Mouse (Mus musculus): ENCODE measurements around the gene Gabbr2. TPM values are rescaled to one million over a fixed set of nuclear protein-coding genes. Genes with fewer than 3 reads are reported as not detected.
A peak's percentile ranks its signal among the peaks of the same experiment; 100 is the strongest.

The Gabbr2 gene
- polyA plus RNA-seq, 1 experiment from 2014 or later = 16.4 TPM

DNA sequence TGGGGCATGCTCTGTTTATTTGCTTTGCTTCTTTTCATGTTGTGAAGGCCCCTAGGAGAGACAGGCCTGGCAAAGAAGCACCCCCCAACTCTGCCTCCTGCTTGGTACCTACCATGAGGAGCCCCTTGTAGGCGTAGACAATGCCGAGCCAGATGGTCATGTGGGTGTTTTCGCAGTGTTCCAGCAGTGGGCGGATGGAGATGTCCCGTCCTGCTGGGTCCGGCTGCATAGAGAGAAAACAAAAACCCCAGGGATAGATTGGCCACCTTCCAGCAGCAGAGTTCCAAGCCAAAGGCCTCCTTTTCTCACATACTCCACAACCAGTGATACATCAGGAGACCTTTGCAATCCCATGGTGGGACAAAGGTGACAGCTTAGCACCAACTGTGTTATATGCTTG lies 307.5 kb downstream of the Gabbr2 start:
- Histone ChIP-seq H3K4me2 (ENCODE audit: low read depth, low read length) (no peak overlapping the region), H3K9ac (replicated peaks; ENCODE audit: low read depth, low read length) (no peak overlapping the region), H3K4me3 (ENCODE audit: low read depth, low read length) (no peak overlapping the region), H3K9me3 (ENCODE audit: control insufficient read depth, low read length) (no peaks in the 10 kb centered on the region), H3K4me1 (ENCODE audit: control insufficient read depth, insufficient read depth, low read length) (no peaks in the 10 kb centered on the region), H3K36me3 (ENCODE audit: control insufficient read depth, insufficient read depth, low read length) (no peaks in the 10 kb centered on the region), H3K27ac (ENCODE audit: low read depth, low read length) (no peak overlapping the region), H3K27me3 (ENCODE audit: control insufficient read depth, insufficient read depth, low read length) (no peaks in the 10 kb centered on the region)
- WGBS = 41% methylated on average over 6 of the region's 6 CpGs
- ATAC-seq (ENCODE audit: low read depth) = 0 out of 2 replicates have a peak, but pooled peaks have one; percentile 31

DNA sequence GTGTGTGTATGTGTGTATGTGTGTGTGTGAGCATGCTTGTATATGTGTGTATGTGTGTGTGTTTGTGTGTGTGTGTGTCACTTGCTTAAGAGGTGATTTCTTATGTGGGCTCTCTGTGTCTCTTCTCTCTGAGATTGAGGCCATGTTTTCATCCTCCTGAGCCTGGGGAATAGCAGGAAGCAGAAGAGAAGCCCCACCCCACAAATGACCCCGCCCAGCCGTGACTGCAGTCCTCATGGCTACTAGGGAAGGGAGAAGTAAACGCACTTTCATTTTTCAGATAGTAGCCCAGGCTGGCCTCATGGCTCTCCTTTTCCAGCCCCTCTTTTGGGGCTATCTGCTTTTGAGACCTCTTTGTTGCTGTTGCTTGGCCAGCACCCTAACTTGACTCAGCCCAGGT lies 315.0 kb downstream of the Gabbr2 start:
- no peak overlapping the region for H3K4me2 ChIP-seq (ENCODE audit: low read depth, low read length)
- peaks cover 4% of the 10 kb centered on the region; the same call in 1 of the 2 replicates for H3K36me3 ChIP-seq (ENCODE audit: control insufficient read depth, insufficient read depth, low read length)
- no peaks in the 10 kb centered on the region for H3K4me1 ChIP-seq (ENCODE audit: control insufficient read depth, insufficient read depth, low read length)
- no peaks in the 10 kb centered on the region for H3K27me3 ChIP-seq (ENCODE audit: control insufficient read depth, insufficient read depth, low read length)
- H3K27ac ChIP-seq (ENCODE audit: low read depth, low read length) = no peak overlapping the region
- no peak overlapping the region for H3K9ac ChIP-seq (replicated peaks; ENCODE audit: low read depth, low read length)
- H3K4me3 ChIP-seq (ENCODE audit: low read depth, low read length) = no peak overlapping the region
- ATAC-seq (ENCODE audit: low read depth) = no peak
- WGBS = 66% methylated on average over 3 of the region's 3 CpGs
- H3K9me3 ChIP-seq (ENCODE audit: control insufficient read depth, low read length) = no peaks in the 10 kb centered on the region

- Histone ChIP-seq H3K27ac (ENCODE audit: low read depth, low read length) (no peak overlapping the region), H3K4me2 (ENCODE audit: low read depth, low read length) (no peak overlapping the region), H3K27me3 (ENCODE audit: control insufficient read depth, insufficient read depth, low read length) (no peaks in the 10 kb centered on the region), H3K9ac (replicated peaks; ENCODE audit: low read depth, low read length) (no peak overlapping the region), H3K36me3 (ENCODE audit: control insufficient read depth, insufficient read depth, low read length) (peaks cover 4% of the 10 kb centered on the region; the same call in 1 of the 2 replicates), H3K9me3 (ENCODE audit: control insufficient read depth, low read length) (no peaks in the 10 kb centered on the region), H3K4me3 (ENCODE audit: low read depth, low read length) (no peak overlapping the region), H3K4me1 (ENCODE audit: control insufficient read depth, insufficient read depth, low read length) (no peaks in the 10 kb centered on the region)
- no peak for ATAC-seq (ENCODE audit: low read depth)
- WGBS = 68% methylated on average over 4 of the region's 4 CpGs
These were observed 315.7 kb downstream of the Gabbr2 start for GRCm38 (mm10) chr4:46675992-46676391.

DNA sequence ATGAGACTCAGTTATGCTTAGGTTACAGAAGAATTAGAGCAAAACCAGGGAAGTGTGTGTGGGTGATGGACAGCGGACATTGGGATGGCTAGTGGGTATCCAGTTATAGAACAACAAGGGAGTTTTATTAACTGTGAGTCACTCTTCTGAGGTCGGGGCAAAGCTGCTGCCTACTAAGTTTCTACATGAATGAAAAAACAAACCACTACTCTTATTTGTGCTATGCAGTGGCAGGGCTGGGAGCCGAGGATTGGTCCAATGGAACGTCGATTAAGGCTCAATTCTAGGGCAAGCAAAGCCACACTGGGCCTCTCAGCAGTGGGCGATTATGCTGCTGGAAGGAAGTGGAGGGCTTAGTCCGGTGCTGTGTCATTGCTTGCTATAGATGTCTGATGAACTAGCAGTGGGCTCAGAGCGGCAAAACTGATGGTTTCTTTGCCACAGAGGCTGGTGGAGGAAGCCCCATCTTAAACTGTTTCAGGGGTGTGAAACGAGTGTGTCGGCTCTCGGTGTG lies 316.3 kb downstream of the Gabbr2 start:
- H3K4me1 ChIP-seq (ENCODE audit: control insufficient read depth, insufficient read depth, low read length) = no peaks in the 10 kb centered on the region
- H3K36me3 ChIP-seq (ENCODE audit: control insufficient read depth, insufficient read depth, low read length) = peaks cover 4% of the 10 kb centered on the region; the same call in 1 of the 2 replicates
- no peak overlapping the region for H3K4me3 ChIP-seq (ENCODE audit: low read depth, low read length)
- 80% methylated on average over 11 of the region's 11 CpGs for WGBS
- no peak overlapping the region for H3K4me2 ChIP-seq (ENCODE audit: low read depth, low read length)
- H3K9ac ChIP-seq (replicated peaks; ENCODE audit: low read depth, low read length) = no peak overlapping the region
- H3K27me3 ChIP-seq (ENCODE audit: control insufficient read depth, insufficient read depth, low read length) = no peaks in the 10 kb centered on the region
- no peak overlapping the region for H3K27ac ChIP-seq (ENCODE audit: low read depth, low read length)
- ATAC-seq (ENCODE audit: low read depth) = no peak
- no peaks in the 10 kb centered on the region for H3K9me3 ChIP-seq (ENCODE audit: control insufficient read depth, low read length)

DNA sequence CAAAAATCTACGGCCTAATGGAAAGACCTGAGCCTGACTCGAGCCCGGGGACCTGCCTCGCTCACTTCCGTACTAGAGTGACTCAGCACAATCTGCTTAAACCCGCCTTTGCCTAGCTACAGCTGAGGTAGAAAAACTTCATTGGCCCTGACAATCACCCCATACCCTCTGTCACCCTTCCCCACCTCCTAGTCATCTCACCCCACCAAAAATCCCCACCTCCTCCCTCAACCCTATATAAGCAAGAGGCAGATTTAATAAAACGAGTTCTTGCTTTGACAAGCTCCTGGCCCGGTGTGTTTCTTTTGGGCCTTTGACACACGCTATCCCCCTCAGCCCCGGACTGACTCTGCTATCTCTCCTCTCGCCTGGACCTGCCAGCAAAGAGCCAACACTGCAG lies 323.1 kb downstream of the Gabbr2 start:
- no peak overlapping the region for H3K4me3 ChIP-seq (ENCODE audit: low read depth, low read length)
- H3K9ac ChIP-seq (replicated peaks; ENCODE audit: low read depth, low read length) = no peak overlapping the region
- no peaks in the 10 kb centered on the region for H3K9me3 ChIP-seq (ENCODE audit: control insufficient read depth, low read length)
- no peak overlapping the region for H3K4me2 ChIP-seq (ENCODE audit: low read depth, low read length)
- 64% methylated on average over 11 of the region's 11 CpGs for WGBS
- peaks cover 4% of the 10 kb centered on the region; the same call in 1 of the 2 replicates for H3K36me3 ChIP-seq (ENCODE audit: control insufficient read depth, insufficient read depth, low read length)
- H3K27ac ChIP-seq (ENCODE audit: low read depth, low read length) = no peak overlapping the region
- H3K27me3 ChIP-seq (ENCODE audit: control insufficient read depth, insufficient read depth, low read length) = no peaks in the 10 kb centered on the region
- no peak for ATAC-seq (ENCODE audit: low read depth)
- H3K4me1 ChIP-seq (ENCODE audit: control insufficient read depth, insufficient read depth, low read length) = peaks cover 7% of the 10 kb centered on the region; the same call in 1 of the 2 replicates

GRCm38 (mm10) chr4:46666420-46666819 lies 325.3 kb downstream of the Gabbr2 start:
- no peak overlapping the region for H3K4me3 ChIP-seq (ENCODE audit: low read depth, low read length)
- H3K4me1 ChIP-seq (ENCODE audit: control insufficient read depth, insufficient read depth, low read length) = peaks cover 7% of the 10 kb centered on the region; the same call in 1 of the 2 replicates
- no peak for ATAC-seq (ENCODE audit: low read depth)
- no peaks in the 10 kb centered on the region for H3K27me3 ChIP-seq (ENCODE audit: control insufficient read depth, insufficient read depth, low read length)
- 74% methylated on average over 5 of the region's 5 CpGs for WGBS
- no peak overlapping the region for H3K9ac ChIP-seq (replicated peaks; ENCODE audit: low read depth, low read length)
- H3K4me2 ChIP-seq (ENCODE audit: low read depth, low read length) = no peak overlapping the region
- no peaks in the 10 kb centered on the region for H3K9me3 ChIP-seq (ENCODE audit: control insufficient read depth, low read length)
- no peak overlapping the region for H3K27ac ChIP-seq (ENCODE audit: low read depth, low read length)
- H3K36me3 ChIP-seq (ENCODE audit: control insufficient read depth, insufficient read depth, low read length) = no peaks in the 10 kb centered on the region

GRCm38 (mm10) chr4:46665371-46665774 lies 326.3 kb downstream of the Gabbr2 start:
- no peaks in the 10 kb centered on the region for H3K27me3 ChIP-seq (ENCODE audit: control insufficient read depth, insufficient read depth, low read length)
- H3K27ac ChIP-seq (ENCODE audit: low read depth, low read length) = no peak overlapping the region
- H3K9ac ChIP-seq (replicated peaks; ENCODE audit: low read depth, low read length) = no peak overlapping the region
- ATAC-seq (ENCODE audit: low read depth) = no peak
- no peak overlapping the region for H3K4me3 ChIP-seq (ENCODE audit: low read depth, low read length)
- no peak overlapping the region for H3K4me2 ChIP-seq (ENCODE audit: low read depth, low read length)
- no peaks in the 10 kb centered on the region for H3K9me3 ChIP-seq (ENCODE audit: control insufficient read depth, low read length)
- 6% methylated on average over 7 of the region's 8 CpGs for WGBS
- H3K36me3 ChIP-seq (ENCODE audit: control insufficient read depth, insufficient read depth, low read length) = no peaks in the 10 kb centered on the region
- peaks cover 7% of the 10 kb centered on the region; the same call in 1 of the 2 replicates for H3K4me1 ChIP-seq (ENCODE audit: control insufficient read depth, insufficient read depth, low read length)

DNA sequence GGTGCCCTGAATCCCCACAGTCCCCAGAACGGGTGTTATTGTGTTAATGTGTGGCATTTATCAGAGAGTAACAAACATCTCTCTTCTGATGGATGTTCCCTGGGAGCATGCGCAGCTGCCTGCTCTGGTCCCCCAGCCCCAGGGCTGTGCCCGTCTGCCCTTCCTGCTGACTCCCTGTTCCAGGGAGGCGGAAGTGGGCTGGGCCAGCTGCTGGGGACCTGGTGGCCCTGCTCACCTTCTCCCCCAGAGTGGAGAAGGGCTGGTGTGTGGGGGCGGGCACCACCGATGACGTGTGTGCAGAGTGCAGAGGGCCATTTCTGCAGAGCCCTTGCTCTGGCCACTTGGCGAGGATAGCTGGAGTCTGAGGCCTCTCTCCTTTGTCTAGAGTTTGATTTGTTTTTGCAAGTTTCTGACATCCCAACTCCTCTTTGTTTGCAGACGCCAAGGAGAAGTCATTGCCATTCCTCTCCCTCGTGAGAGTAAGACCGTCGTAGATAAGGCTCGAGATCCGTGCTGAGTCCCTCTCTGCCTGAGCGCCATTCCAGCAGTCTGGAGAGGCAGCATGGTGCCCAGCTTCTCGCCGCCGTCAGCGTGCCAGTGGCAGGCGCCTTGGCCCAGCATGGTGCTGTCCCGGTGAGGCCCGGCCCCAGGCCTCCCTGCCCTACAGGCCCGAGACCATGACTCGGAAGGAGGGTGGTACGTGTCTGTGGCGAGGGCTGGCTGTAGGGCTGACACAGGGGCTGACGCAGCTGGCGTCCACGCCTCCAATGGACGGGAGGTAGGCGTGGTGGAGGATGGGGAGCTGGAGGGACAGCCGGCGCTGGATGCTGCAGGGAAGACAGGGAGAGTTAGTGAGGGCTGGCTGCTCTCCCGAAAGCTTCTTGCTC lies 327.3 kb downstream of the Gabbr2 start:
- H3K27me3 ChIP-seq (ENCODE audit: control insufficient read depth, insufficient read depth, low read length) = no peaks in the 10 kb centered on the region
- H3K36me3 ChIP-seq (ENCODE audit: control insufficient read depth, insufficient read depth, low read length) = no peaks in the 10 kb centered on the region
- H3K9ac ChIP-seq (replicated peaks; ENCODE audit: low read depth, low read length) = peak overlapping the region; percentile 12; the same call in 1 of the 2 replicates
- no peaks in the 10 kb centered on the region for H3K9me3 ChIP-seq (ENCODE audit: control insufficient read depth, low read length)
- 3% methylated on average over 34 of the region's 34 CpGs for WGBS
- H3K4me1 ChIP-seq (ENCODE audit: control insufficient read depth, insufficient read depth, low read length) = peaks cover 7% of the 10 kb centered on the region; the same call in 1 of the 2 replicates
- peak; percentile 84 for ATAC-seq (ENCODE audit: low read depth)
- H3K4me3 ChIP-seq (ENCODE audit: low read depth, low read length) = peak overlapping the region; percentile 22
- H3K4me2 ChIP-seq (ENCODE audit: low read depth, low read length) = peak overlapping the region; percentile 40
- no peak overlapping the region for H3K27ac ChIP-seq (ENCODE audit: low read depth, low read length)

GRCm38 (mm10) chr4:46661433-46661832 lies 330.2 kb downstream of the Gabbr2 start:
- H3K4me3 ChIP-seq (ENCODE audit: low read depth, low read length) = no peak overlapping the region
- H3K4me1 ChIP-seq (ENCODE audit: control insufficient read depth, insufficient read depth, low read length) = peaks cover 7% of the 10 kb centered on the region; the same call in 1 of the 2 replicates
- WGBS = 82% methylated on average over 9 of the region's 9 CpGs
- no peaks in the 10 kb centered on the region for H3K27me3 ChIP-seq (ENCODE audit: control insufficient read depth, insufficient read depth, low read length)
- no peaks in the 10 kb centered on the region for H3K36me3 ChIP-seq (ENCODE audit: control insufficient read depth, insufficient read depth, low read length)
- no peak overlapping the region for H3K4me2 ChIP-seq (ENCODE audit: low read depth, low read length)
- no peak overlapping the region for H3K9ac ChIP-seq (replicated peaks; ENCODE audit: low read depth, low read length)
- H3K9me3 ChIP-seq (ENCODE audit: control insufficient read depth, low read length) = no peaks in the 10 kb centered on the region
- ATAC-seq (ENCODE audit: low read depth) = no peak
- no peak overlapping the region for H3K27ac ChIP-seq (ENCODE audit: low read depth, low read length)
